Mouse (Mus musculus): ENCODE measurements around the gene Fam229a. TPM values are rescaled to one million over a fixed set of nuclear protein-coding genes. Genes with fewer than 3 reads are reported as not detected.
"Not testable (repeated sequence)": the region's sequence is repeated elsewhere in the genome, so short reads cannot be mapped to it uniquely, and the experiment has no call there.

The Fam229a gene
- polyA plus RNA-seq, 1 experiment from 2014 or later = not detected

DNA sequence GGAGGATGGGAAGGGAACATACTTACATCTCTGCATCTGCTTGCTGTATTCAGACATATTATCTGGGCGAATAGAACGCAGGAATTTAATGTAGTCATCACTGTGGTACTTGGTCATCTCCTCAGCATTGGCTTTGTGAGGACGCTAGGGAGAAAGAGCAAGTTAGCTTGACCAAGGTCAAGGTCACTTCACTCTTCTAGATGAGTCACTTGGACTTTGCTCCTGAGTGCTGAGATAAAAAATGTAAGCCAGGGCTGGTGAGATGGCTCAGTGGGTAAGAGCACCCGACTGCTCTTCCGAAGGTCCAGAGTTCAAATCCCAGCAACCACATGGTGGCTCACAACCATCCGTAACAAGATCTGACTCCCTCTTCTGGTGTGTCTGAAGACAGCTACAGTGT, 37.9 kb downstream of the Fam229a start:
- DNase-seq (ENCODE audit: low spot score); H3K9me3 ChIP-seq (replicated peaks; ENCODE audit: control insufficient read depth, low read length); H3K27me3 ChIP-seq (replicated peaks; ENCODE audit: control insufficient read depth, insufficient read depth, low read length); H3K4me2 ChIP-seq (ENCODE audit: low read length); H3K4me3 ChIP-seq (ENCODE audit: low read depth, low read length); H3K9ac ChIP-seq (ENCODE audit: low read length); H3K27ac ChIP-seq (ENCODE audit: low read depth, low read length); ATAC-seq; H3K4me1 ChIP-seq (ENCODE audit: control insufficient read depth, insufficient read depth, low read length): not testable (repeated sequence)
- 100% methylated on average over 5 of the region's 6 CpGs for WGBS
- H3K36me3 ChIP-seq (ENCODE audit: control insufficient read depth, insufficient read depth, low read length) = peaks cover 88% of the 10 kb centered on the region

DNA sequence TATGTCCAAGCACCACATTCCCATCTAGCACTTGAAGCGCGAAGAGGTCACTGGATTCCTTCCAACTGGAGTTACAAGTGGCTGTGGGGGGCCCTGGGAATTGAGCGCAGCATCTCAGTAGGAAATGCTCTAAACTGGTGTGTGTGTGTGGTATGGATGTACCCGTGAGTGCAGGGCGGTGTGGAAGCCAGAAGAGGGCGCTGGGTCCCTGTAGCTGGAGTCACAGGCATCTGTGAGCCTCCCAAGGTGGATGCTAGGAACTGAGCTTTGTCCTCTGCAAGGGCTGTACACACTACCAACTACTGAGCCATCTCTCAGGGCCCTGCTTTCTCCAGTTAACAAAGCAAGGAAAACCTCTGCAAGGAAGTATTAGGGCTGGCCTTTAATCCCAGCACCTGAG, 49.0 kb downstream of the Fam229a start:
- Histone ChIP-seq H3K4me3 (ENCODE audit: low read depth, low read length) (no peak overlapping the region), H3K36me3 (ENCODE audit: control insufficient read depth, insufficient read depth, low read length) (peaks cover 19% of the 10 kb centered on the region), H3K9ac (ENCODE audit: low read length) (no peak overlapping the region), H3K27ac (ENCODE audit: low read depth, low read length) (no peak overlapping the region), H3K9me3 (replicated peaks; ENCODE audit: control insufficient read depth, low read length) (no peaks in the 10 kb centered on the region), H3K27me3 (replicated peaks; ENCODE audit: control insufficient read depth, insufficient read depth, low read length) (no peaks in the 10 kb centered on the region), H3K4me1 (ENCODE audit: control insufficient read depth, insufficient read depth, low read length) (peaks cover 10% of the 10 kb centered on the region), H3K4me2 (ENCODE audit: low read length) (no peak overlapping the region)
- DNase-seq (ENCODE audit: low spot score) (no peak), ATAC-seq (no peak)
- 88% methylated on average over 6 of the region's 6 CpGs for WGBS

Other genes starting within 250 kb of the Fam229a start
- gene C77080, start 229.8 kb upstream of the Fam229a start, polyA plus RNA-seq (2014; fragmentation: Nextera tagmentation; extraction: Ambion mirVana) = 3.6 and 4.2 TPM in 2 replicates
- 0.14 and 0.24 TPM in 2 replicates for gene Sync, start 203.6 kb upstream of the Fam229a start, polyA plus RNA-seq (2014; fragmentation: Nextera tagmentation; extraction: Ambion mirVana)
- 428 and 447 TPM in 2 replicates for gene Rbbp4, start 155.8 kb upstream of the Fam229a start, polyA plus RNA-seq (2014; fragmentation: Nextera tagmentation; extraction: Ambion mirVana)
- 27.7 and 37.1 TPM in 2 replicates for gene Zbtb8os, start 155.5 kb upstream of the Fam229a start, polyA plus RNA-seq (2014; fragmentation: Nextera tagmentation; extraction: Ambion mirVana)
- gene Zbtb8a, start 113.1 kb upstream of the Fam229a start, polyA plus RNA-seq (2014; fragmentation: Nextera tagmentation; extraction: Ambion mirVana) = 5.8 and 6.6 TPM in 2 replicates
- gene Zbtb8b, start 50.3 kb upstream of the Fam229a start, polyA plus RNA-seq (2014; fragmentation: Nextera tagmentation; extraction: Ambion mirVana) = 6.5 and 8.0 TPM in 2 replicates
- 35.4 and 38.1 TPM in 2 replicates for gene Bsdc1, start 29.6 kb upstream of the Fam229a start, polyA plus RNA-seq (2014; fragmentation: Nextera tagmentation; extraction: Ambion mirVana)
- 0.28 TPM in 1 of 2 replicates, not detected in the other for gene Tssk3, start 168 bp upstream of the Fam229a start, polyA plus RNA-seq (2014; fragmentation: Nextera tagmentation; extraction: Ambion mirVana)
- 1,632 and 1,731 TPM in 2 replicates for gene Marcksl1, start 22.4 kb downstream of the Fam229a start, polyA plus RNA-seq (2014; fragmentation: Nextera tagmentation; extraction: Ambion mirVana)
- 132 and 154 TPM in 2 replicates for gene Hdac1, start 51.5 kb downstream of the Fam229a start, polyA plus RNA-seq (2014; fragmentation: Nextera tagmentation; extraction: Ambion mirVana)
- gene Lck, start 82.5 kb downstream of the Fam229a start, polyA plus RNA-seq (2014; fragmentation: Nextera tagmentation; extraction: Ambion mirVana) = 8.2 and 9.0 TPM in 2 replicates
- gene Fam167b, start 87.4 kb downstream of the Fam229a start, polyA plus RNA-seq (2014; fragmentation: Nextera tagmentation; extraction: Ambion mirVana) = not detected in 2 replicates
- 259 and 316 TPM in 2 replicates for gene Eif3i, start 109.5 kb downstream of the Fam229a start, polyA plus RNA-seq (2014; fragmentation: Nextera tagmentation; extraction: Ambion mirVana)
- gene Tmem234, start 109.5 kb downstream of the Fam229a start, polyA plus RNA-seq (2014; fragmentation: Nextera tagmentation; extraction: Ambion mirVana) = 144 and 179 TPM in 2 replicates
- 2.2 and 3.2 TPM in 2 replicates for gene Dcdc2b, start 123.1 kb downstream of the Fam229a start, polyA plus RNA-seq (2014; fragmentation: Nextera tagmentation; extraction: Ambion mirVana)
- gene Iqcc, start 127.9 kb downstream of the Fam229a start, polyA plus RNA-seq (2014; fragmentation: Nextera tagmentation; extraction: Ambion mirVana) = 23.6 and 29.4 TPM in 2 replicates
- 112 and 115 TPM in 2 replicates for gene Ccdc28b, start 132.8 kb downstream of the Fam229a start, polyA plus RNA-seq (2014; fragmentation: Nextera tagmentation; extraction: Ambion mirVana)
- gene Txlna, start 149.9 kb downstream of the Fam229a start, polyA plus RNA-seq (2014; fragmentation: Nextera tagmentation; extraction: Ambion mirVana) = 65.4 and 71.6 TPM in 2 replicates
- 16.5 TPM in 2 replicates for gene Kpna6, start 181.6 kb downstream of the Fam229a start, polyA plus RNA-seq (2014; fragmentation: Nextera tagmentation; extraction: Ambion mirVana)
- 42.0 and 47.4 TPM in 2 replicates for gene Tmem39b, start 205.6 kb downstream of the Fam229a start, polyA plus RNA-seq (2014; fragmentation: Nextera tagmentation; extraction: Ambion mirVana)

Data from forebrain, embryonic 14.5 days (tissue).